Comparison of ENCODE assay signal across 28 mouse cellular contexts in the genomic region with DNA sequence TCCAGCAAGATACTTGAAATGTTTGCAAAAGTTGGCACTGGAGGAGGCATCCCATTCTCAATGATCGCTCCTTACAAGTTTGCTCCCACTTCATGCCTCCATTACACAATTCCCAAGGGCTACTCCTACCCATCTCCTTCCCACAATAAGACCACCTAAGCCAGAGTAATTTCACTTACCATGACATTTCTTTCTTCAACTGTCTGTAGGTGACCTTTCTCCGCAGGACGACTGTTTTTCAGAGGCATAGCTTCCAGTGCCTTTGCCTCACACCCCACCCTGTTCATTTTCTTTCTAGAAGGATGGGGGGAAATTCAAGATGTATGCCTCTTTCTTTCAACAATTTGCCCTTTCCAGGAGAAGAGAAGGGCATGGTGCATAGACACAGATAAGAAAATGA.
"Had no signal": no experiment of that assay in that cellular context is flagged by ENCODE, and none has a peak within 500 bp of the region (broad histone marks: within the 10 kb centered on the region; RNA-seq: fewer than 3 reads in every experiment).

No protein-coding gene starts in this region.

- H3K9ac ChIP-seq: embryonic facial prominence, embryonic 12.5 days; embryonic facial prominence, embryonic 13.5 days; embryonic facial prominence, embryonic 15.5 days; forebrain, embryonic 12.5 days; forebrain, embryonic 13.5 days; forebrain, embryonic 15.5 days; forebrain, postnatal 0 days had no signal

- H3K9me3 ChIP-seq: embryonic facial prominence, embryonic 10.5 days; embryonic facial prominence, embryonic 12.5 days; embryonic facial prominence, embryonic 13.5 days; embryonic facial prominence, embryonic 15.5 days; forebrain, embryonic 10.5 days; forebrain, embryonic 12.5 days; forebrain, embryonic 13.5 days; forebrain, embryonic 15.5 days had no signal

- DNase-seq: cerebellum, adult 2 months; cerebellum, adult 8-10 months; cerebellum, adult 9-10 months; cerebellum, adult 9-11 months; cerebellum, postnatal 10 days; cerebellum, postnatal 14 days; cerebellum, postnatal 25 days; cerebellum, postnatal 36 days; embryo, embryonic 11 days; forebrain, postnatal 0 days; gastrocnemius, adult 2 months; gastrocnemius, postnatal 10 days; gastrocnemius, postnatal 14 days; gastrocnemius, postnatal 25 days; gastrocnemius, postnatal 36 days; heart, adult 18-20 months; heart, adult 2 months had no signal

- H3K27ac ChIP-seq: embryonic facial prominence, embryonic 10.5 days; embryonic facial prominence, embryonic 12.5 days; embryonic facial prominence, embryonic 13.5 days; embryonic facial prominence, embryonic 15.5 days; forebrain, embryonic 10.5 days; forebrain, embryonic 12.5 days; forebrain, embryonic 13.5 days; forebrain, embryonic 15.5 days; gastrocnemius, adult 2 months; heart, adult 2 months had no signal

- H3K4me2 ChIP-seq: embryonic facial prominence, embryonic 12.5 days; embryonic facial prominence, embryonic 13.5 days; embryonic facial prominence, embryonic 15.5 days; forebrain, embryonic 12.5 days; forebrain, embryonic 13.5 days; forebrain, embryonic 15.5 days had no signal

- H3K36me3 ChIP-seq: embryonic facial prominence, embryonic 10.5 days; embryonic facial prominence, embryonic 12.5 days; embryonic facial prominence, embryonic 13.5 days; embryonic facial prominence, embryonic 15.5 days; forebrain, embryonic 10.5 days; forebrain, embryonic 12.5 days; forebrain, embryonic 15.5 days had no signal

- ATAC-seq: forebrain, embryonic 13.5 days; forebrain, embryonic 14.5 days; forebrain, embryonic 15.5 days; forebrain, embryonic 16.5 days; forebrain, postnatal 0 days had no signal

- H3K4me3 ChIP-seq: embryonic facial prominence, embryonic 10.5 days; embryonic facial prominence, embryonic 12.5 days; embryonic facial prominence, embryonic 13.5 days; embryonic facial prominence, embryonic 15.5 days; erythroblast, embryonic 14.5 days; forebrain, embryonic 10.5 days; forebrain, embryonic 12.5 days; forebrain, embryonic 13.5 days; forebrain, embryonic 15.5 days; gastrocnemius, adult 2 months; heart, adult 2 months had no signal
